Mouse (Mus musculus) kidney, postnatal 10 days (tissue): ENCODE measurements around the gene Rbm8a2.
"Not testable (repeated sequence)": the region's sequence is repeated elsewhere in the genome, so short reads cannot be mapped to it uniquely, and the experiment has no call there.

Source experiments
- DNase-seq: peaks from one replicate; pipeline ENCODE4 v3.0.0; 2021; ENCODE audit warnings: mixed read lengths

The Rbm8a2 gene

DNA sequence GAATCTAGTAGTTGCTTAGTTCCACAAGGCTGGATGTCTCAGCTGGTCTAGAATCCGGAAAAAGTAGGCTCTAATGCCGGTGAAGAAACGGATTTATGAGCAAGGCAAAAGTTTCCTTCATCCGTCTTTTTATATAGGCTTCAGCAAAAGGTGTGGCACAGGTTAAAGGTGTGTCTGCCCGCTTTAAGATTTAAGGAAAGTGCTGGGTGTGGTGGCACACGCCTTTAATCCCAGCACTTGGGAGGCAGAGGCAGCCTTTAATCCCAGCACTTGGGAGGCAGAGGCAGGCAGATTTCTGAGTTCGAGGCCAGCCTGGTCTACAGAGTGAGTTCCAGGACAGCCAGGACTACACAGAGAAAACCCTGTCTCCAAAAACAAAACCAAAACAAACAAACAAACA, at the start of gene Rbm8a2:
Rbm8a2 (minus strand) TSS at position 101 of the 400 bp plus-strand sequence.
- not testable (repeated sequence) for DNase-seq

DNA sequence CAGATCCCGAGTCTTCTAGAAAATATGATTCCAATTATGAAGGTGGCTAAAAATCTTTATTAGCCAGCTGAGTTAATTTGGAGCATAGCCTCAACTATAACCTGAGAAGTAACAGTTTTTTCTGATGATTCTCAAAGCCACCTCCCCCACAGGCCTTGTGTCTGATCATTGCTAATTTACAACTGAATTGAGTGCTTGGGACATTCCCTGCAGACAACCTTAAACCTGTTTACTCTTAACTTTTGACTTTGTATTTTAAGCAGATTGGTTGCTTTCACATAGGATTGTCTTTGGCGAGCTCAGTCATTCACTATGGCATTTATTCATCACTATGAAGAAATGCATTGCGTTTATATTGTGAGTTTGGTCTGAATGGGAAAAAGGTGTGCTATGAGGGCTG, 49.5 kb upstream of the Rbm8a2 start:
- no peak for DNase-seq

DNA sequence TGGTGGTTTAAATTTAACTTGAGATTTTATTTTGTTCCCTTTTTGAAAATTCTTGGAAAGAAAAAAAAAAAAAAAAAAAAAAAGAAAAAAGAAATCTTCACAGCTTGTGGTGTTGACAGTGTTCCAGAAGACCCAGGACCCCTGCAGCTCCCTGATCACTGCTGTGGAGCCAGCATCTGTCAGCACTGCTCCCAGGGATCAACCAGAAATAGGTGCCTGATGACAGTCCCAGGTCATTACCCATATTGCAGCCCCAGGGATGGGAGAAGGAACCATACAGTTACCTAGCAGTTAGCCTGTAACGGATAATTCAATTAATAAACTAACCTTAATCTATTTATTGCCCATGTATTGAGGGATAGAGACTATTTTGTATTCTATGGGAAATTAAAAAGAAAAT, 45.6 kb upstream of the Rbm8a2 start:
- DNase-seq: no peak

DNA sequence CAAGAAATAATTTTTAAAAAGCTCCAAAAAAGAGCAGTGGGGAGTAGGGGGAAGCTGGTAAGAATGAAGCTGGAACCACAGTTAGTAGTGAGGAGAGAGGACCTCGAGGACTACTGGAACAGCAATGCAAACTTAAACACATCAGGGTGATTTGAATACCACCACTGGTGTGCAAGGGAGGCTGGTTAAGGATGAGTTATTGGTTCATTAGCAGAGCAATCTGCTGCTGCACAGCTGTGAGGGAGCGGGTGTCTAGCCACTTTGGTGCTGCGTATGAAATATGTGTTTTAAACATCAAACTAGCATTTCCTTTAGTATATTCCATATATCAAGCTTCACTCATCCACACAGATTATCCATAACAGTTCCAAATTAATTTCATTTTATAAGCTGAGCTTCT, 39.6 kb upstream of the Rbm8a2 start:
- DNase-seq: no peak

DNA sequence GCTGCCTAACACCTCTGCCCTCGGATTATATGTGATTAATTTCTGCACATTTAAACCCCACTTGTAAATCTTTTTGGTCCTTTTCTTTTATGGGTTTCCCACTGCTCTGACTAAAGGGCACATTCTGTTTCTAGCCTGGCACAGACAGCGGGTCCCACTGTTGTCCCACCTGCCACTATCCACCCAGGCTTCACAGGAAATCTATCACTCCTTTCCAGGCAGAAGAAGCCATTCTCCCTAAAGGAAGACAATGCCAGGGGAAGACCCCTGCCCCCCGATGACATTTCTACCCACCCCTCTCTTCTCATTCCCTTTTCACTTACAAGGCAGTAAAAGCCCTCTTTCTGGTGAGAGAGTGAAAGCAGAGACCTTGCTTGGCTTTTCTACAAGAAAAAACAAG, 37.2 kb upstream of the Rbm8a2 start:
- no peak for DNase-seq

DNA sequence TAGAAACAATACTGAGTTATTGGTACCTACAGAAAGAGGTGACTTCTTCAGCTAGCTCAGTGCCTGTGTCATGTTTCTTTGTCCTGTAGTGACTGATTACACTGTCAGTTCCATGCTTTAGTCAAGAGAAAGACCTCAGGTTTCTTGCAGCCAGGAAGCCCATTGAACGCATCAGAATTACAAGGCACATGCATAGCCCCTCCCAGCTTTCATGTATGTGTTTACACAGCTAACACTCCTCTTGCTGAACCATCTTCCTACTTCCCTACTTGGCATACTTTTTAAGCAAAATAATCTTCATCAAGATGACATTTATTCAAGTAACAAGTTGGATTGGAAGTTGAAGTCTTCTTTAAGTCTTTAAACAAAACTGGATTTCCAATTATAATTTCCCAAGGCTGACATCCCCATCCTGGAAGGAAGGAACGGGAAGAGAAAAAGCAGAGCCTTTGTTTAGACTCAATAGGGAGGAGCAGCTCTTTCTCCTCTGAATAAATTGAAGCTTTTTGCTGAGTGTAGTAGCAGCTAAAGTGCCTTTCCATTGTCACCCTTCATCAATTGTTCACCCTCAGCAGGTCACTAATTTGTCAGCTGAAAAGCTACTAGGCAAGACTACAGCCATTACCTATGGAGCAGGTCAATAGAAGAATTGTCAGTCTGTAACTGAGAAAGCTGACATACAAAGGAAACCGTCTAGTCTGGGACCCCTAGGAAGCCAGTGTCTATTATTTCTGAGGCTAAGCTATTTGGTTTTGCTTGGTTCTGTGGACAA, 34.8 kb upstream of the Rbm8a2 start:
- DNase-seq: no peak

DNA sequence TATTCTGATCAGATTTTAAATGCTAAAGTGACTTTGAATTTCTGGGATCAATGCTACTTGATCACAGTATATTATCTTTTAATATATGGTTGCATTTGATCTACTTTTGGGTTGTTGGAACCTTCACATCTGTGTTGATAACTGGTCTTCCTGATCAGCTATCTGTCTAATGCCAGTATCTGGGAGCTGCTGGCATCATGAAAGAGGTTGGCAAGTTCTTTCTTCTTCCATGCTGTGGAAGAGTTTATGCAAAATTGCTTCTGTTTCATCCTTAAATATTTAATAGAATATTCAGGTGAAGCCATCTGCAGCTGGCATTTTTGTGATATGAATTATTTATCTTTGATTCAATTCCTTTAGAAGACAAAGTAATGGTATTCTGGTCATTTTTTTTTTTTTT, 32.6 kb upstream of the Rbm8a2 start:
- no peak for DNase-seq

DNA sequence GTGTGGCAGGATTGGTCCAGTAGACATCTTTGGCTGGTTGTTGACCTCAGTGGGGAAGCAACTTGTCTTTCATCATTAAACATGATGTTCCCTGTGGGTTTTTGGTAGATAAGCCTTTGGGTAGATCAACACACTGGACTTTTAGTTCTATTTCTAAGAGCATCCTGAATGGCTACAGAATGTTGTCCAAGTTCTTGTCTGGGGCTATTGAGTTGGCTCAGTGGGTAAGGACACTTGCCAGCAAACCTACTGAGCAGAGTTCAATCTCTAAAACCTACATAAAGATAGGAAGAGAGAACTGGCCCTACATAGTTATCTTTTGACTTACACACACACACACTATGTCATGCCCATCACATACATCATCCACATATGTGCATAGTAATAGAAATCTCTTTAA, 32.2 kb upstream of the Rbm8a2 start:
- no peak for DNase-seq

DNA sequence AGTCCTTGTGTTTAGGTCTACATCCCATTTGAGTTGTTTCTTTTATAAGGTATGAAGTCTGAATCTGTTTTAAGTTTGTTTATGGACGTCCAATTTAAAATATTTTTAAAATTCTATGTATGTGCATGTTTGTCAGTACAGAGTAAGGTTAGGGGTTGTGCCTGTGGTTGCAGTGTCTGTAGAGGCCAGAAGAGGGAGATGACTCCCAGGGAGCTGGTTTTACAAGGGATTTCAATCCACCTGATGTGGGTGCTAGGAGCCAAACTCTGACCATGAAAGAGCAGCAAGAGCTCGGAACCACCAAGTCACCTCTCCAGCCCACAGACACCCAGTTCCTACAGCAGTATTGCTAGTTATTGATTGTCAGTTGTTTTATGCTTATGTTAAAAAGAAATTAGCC, 29.5 kb upstream of the Rbm8a2 start:
- no peak for DNase-seq

DNA sequence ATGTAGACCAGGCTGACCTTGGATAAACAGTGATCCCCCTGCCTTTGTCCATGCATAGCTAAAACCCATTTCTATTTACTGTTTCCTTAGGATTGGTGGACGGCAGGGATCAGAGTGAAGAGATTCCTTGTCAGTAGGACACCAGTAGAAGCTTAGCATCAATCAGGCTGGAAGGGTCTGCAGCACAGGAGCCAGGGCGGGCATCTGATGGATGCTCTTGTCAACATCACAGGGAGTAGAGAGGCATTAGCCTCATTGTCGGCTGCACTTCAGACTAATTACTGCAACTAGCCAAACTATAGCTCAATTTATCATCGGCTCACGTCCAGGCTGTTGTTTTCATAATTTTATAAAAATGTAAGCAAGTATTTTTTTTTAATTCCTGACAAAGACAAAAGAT, 21.7 kb upstream of the Rbm8a2 start:
- DNase-seq: no peak

DNA sequence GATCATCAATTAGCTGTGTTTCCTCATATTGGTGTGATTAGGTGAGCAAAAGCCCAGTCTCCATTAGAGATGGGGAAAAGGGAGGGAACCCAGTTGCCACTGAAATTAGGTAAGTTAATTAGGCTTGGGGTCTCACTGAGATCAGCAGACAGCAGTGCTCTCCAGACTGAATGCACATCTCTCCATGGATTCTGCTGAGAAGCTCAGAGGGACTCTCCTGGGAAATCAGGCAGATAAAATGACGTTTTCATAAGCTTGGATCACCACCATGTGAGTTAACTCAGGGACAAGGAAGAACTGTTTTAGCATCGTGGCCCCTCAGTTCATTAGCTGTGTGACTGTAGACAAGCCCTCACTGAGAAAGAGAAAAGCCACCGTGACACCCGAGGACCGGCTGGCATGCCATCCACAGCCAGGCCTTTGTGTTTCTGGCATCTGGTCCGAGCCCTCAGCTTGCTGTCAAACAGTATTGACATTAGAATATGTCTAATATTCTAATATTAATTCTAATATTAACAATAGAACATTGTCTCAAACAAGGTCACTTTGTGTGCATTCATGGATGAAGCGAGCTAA, 18.2 kb upstream of the Rbm8a2 start:
- no peak for DNase-seq

DNA sequence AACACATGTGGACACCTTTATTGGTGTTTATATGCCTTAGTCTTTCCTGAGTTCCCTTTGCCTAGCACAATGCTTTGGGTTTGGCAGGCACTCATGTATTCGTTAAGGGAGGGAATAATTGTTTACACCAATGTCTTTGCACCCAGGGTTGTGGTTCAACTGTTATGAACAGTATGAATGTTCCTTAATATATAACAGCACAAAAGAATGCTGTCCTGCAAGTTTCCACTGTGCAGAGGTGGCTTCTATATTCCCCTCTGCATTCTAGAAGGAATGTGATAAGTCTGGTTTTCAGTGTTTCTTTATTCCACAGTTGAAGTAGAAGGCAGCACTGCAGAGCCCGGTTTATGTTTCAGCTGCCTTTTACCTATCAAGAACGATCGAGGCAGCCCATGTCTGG, 10.0 kb upstream of the Rbm8a2 start:
- no peak for DNase-seq

DNA sequence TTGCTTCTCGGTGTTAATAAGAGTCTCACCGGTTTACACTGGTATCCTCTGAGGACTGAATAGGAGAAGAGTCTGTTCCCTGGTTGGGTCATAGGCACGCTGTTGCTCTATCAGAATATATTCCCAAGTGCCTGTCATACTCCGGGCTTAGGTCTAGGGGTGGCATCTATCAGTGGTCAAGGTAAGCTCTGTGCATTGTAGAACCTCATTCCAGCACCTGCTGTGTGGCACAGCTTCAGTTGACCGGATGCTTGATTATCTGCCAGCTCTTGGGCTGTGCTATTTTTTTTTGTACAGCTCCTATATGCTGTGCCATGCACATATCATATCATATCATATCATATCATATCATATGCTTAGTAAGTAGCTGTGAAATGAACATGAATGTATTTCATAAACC, 9.5 kb upstream of the Rbm8a2 start:
- no peak for DNase-seq

DNA sequence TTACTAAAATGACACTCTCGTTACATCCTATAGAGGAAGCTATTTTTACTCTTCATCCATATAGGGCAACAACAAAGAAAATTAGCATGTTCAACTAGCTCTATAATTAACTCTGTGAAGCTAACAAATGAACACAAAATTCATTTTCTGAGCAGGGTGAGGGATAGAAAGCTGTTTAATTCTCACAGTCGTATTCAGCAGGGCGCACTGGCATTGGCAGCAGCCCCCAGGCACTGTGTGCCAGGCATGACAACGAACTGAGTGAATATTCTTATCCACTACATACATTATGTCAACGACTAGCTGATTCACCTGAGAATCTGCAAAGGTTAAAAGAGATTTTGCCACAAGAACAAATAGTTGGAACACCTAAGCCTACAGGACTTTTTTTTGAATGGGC, 8.2 kb downstream of the Rbm8a2 start:
- no peak for DNase-seq

DNA sequence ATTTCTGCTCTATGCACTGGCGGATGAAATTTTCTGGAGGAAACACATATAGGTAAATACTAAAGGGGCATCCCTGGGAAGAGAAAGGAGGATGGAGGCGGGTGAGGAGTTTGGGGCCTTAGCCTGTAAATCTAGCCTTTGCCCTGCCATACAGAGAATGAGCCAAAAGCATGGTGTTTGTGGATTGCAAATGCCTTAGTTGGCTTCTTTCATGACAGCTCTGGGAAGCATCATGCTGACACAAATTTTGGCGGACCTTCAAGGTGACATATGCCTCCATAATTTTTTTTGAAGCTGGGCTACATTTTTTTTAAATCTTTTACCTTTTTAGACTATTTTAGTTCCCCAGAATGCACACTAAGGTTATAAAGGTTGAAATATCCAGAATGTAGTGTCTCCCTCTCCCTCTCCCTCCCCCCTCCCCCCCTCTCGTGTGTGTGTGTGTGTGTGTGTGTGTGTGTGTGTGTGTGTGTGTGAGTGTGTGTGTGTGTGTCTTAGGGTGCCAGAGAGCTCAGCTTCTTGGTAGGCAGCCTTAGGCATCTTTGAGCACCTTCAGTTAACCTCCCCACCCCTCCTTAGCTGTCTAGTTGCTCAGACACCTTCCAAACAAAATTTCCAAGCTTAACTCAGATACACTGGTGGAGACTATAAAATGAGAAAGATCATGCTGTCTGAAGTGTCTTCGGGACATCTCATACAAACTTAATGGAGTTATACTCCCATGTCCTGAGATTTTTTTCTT, 11.7 kb downstream of the Rbm8a2 start:
- no peak for DNase-seq

DNA sequence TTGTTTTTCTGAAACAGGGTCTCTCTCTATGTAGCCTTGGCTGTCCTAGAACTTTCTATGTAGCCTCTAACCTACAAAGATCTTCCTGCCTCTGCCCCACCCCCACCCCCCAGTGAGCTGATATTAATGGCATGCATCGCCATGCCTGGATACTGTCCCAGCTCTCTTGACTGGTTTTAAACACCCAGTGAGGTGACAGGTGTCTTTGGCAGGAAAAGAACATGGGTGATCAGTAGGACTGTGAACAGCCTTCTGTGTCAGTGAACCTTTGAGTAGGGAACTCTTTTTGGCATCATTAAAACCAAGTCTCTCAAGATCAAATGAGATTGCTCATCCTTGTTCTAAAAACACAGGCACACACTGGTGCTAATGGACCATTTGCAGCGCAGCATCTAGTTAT, 17.1 kb downstream of the Rbm8a2 start:
- DNase-seq: no peak

DNA sequence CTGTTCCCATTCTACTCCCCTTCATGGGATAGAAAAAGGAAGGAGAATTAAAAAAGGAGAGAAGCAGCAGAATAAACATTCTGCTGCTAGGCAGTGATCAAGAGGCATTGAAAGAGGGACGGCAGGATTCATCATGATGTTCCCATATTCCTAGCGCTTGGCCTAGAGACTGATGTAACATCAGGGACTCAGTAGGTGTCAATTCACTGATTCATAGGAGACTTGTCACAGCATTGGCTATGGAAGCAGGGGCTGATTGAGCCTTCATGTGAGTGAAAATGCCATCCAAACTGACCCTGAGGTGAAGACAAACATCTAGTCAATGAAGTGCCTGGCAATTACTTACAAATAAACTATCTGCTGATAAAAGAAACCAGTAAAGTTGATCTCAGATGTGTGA, 28.1 kb downstream of the Rbm8a2 start:
- no peak for DNase-seq

DNA sequence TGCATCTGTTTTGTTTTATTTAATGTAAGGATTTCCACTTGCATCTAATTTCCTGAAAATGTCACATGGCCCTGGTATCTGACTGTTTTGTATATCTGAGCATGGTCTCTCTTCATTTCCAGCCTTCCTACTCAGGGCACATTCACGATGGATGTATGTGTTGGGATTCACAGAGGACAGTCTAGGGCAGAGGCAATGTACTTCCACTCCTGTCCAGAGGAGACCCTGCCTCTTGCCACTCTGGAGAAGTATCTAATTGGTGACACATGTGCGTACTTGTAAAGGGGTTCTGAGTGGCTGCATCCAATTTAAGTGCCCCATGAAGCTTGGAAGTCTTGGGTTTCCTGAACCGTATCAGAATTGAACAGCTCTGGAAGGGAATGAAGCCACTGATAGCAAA, 28.5 kb downstream of the Rbm8a2 start:
- DNase-seq: no peak

DNA sequence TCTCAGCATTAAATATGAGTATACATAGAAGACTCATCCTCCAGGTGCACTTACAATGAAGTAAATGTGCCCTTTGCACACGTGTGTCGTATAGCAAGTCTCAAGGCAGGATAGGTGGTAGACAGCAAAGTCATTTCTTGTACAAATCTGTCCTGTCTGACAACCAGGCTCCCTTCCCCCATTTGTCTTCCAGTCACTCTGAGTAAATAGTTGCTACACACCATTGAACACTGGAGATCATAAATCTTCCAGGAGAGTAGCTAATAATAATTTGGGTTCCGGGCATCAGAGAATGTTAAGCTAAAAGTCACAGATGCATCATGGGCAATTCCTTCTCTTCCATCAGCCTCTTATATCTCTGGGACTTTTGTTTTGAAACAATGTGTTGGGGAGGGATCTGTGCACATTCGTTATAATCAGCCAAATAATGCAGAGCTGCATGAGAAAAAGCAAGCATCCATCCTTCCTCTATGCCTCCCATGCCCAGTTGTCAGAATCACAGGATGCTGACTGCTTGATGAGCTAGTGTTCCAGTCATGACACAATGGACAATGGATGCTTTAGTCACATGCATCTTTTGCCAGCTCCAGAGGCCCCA, 32.1 kb downstream of the Rbm8a2 start:
- DNase-seq: no peak

DNA sequence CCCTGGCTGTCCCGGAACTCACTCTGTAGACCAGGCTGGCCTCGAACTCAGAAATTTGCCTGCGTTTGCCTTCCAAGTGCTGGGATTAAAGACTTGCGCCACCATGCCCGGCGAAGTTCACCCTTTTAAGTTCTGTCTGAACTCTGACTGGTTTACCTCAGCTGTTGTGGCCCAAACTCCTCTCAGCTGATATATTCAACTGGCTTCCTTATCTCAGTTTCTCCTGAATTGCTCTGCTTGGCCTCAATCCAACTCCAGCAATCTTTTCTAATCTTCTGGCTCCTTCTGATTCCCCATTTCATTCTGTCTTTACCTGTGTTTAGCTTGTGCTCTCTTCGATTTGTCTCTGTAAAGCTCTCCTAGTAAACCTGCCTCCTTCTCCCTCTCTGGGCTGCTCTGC, 35.7 kb downstream of the Rbm8a2 start:
- no peak for DNase-seq

DNA sequence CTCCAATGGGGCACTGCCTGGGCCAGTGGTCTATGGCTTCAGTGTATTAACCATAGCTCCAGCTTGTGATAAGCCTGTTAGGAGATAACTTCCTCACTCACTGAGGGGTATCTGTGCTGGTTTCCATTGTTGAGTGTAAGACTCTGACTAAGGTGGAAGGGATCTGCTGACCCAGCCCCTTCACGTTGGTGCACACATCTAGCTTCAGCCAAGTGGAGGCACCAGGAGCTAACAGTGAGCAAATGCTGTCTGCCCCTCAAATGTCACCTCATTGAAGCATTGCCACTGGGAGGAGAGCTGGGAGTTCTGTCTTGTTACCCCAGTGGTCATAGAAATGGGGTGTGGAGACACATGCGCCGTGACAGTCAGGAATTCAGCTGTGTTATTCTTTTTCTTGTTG, 40.2 kb downstream of the Rbm8a2 start:
- DNase-seq: no peak

DNA sequence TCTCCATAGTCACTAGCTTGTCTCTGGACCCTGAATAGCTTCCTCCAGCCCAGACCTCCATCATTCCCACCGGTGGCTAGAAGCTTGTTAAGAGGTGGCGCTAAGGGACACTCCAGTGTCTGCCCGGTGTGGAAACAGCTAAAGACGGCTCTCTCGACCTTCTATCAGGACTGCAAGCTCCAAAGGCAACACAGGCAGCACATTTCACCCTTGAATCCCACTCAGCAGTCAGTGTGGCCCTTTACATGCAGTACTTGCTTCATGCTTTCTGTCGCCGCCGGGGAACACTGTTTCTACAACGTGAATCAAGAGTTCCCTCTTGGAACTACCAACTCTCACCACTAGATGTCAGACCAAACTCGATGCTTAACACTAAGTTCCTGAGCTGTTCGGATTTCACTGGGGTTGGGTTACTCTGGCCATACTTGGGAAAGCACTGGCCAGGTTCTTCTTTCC, 42.6 kb downstream of the Rbm8a2 start:
- DNase-seq: peak; percentile 79

DNA sequence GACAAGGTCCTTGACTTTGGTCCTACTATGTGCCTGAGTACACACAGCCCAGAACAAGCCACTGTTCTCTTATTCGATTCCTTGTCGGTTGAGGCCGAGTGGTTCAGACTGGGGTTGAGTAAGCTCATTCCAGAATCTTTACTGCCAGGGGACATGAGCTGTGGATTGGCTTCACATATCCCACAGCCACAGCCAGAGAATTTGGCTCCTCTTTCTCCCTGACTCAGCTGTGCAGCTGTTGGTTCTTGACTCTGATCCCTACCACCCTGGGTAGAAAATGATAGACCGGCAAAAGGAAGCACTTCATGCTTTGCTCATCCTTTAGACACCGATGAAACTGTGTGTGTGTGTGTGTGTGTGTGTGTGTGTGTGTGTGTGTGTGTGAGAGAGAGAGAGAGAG, 47.5 kb downstream of the Rbm8a2 start:
- no peak for DNase-seq
